Mouse (Mus musculus) CD4-positive helper T cell, adult 2 months (primary cell): ENCODE results near the gene Acsl5.

ENCODE experiments used
- DNase-seq: peaks from one replicate; pipeline ENCODE4 v3.0.0-alpha.2; 2012; ENCODE audit warnings: low read depth, missing footprints, low spot score

The Acsl5 gene

DNA sequence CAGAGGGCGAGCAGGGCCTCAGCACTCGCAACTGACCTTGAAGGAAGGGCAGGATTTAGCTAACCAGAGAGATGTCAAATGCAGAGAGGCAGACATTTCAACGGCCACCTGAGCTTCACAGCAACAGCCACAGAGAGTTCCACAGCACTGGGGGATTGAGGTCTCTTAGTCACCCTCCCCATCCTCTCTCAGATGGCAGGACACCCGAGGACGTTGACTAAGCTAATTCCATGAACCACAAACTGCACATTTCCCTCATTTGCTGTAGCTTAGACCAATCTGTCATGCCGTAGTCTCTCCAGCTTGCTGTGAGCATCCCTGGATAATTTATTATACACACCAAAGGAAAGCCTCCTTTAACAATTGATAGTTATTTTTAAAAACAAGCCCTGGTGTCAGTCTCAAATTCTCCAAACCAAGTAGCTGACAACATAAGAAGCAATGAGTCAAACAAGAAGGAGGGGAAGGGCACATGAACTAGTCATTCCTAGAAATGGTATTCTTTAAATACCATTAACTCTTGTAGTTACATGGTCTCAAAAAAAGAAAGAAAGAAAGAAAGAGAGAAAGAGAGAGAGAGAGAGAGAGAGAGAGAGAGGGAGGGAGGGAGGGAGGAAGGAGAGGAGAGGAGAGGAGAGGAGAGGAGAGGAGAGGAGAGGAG lies 11.8 kb upstream of the Acsl5 start:
- DNase-seq, result no peak

DNA sequence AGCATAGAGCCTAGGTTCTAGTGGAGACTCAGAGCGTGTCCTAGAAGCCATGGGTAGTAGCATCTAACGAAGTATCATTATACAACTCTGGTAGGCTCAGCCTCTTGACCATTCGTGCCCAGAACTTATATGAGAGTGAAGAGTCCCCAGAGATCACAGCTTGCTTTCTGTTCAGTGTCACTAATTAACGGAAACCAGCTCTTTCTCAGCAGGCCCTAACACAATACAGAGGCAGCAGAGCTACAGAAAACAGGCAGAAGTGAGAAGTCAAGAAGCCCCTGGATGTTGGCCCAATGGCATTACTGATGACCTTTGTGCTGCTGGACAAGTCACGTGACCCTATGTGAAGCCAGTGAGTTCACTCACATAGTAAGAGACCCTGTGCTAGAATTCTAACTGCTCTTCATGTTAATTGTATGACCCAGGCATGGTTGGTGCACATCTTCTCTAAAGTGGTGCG lies 10.5 kb upstream of the Acsl5 start, which contains the start of gene Gucy2g:
Gucy2g (minus strand) TSS at position 51 of the 460 bp plus-strand sequence.
- no peak for DNase-seq

GRCm38 (mm10) chr19:55244791-55245231 lies 6.9 kb upstream of the Acsl5 start:
- DNase-seq, result no peak

- DNase-seq, result no peak
Observed at GRCm38 (mm10) chr19:55247563-55247962, 4.2 kb upstream of the Acsl5 start.

GRCm38 (mm10) chr19:55247991-55248520 lies 3.7 kb upstream of the Acsl5 start:
- DNase-seq, result no peak

DNA sequence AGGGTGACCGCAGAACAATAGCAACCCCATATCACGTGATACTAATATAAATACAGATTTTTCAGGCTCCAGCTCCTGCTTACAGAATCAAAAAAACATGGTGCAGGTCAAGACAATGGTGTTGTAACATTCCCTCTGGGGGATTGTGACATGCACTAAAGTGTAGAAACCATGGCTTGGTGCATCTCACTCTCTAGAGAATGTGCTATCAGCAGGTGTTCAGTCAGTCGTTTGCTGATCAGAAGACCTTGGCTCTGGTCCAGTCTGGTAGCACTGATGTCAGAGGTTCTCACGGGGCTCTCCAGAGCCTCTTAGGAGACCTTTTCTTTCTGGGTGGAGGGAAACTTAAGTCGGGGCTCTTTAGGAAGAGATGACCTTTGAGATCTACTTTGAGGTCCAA lies 1.3 kb upstream of the Acsl5 start:
- no peak for DNase-seq

DNA sequence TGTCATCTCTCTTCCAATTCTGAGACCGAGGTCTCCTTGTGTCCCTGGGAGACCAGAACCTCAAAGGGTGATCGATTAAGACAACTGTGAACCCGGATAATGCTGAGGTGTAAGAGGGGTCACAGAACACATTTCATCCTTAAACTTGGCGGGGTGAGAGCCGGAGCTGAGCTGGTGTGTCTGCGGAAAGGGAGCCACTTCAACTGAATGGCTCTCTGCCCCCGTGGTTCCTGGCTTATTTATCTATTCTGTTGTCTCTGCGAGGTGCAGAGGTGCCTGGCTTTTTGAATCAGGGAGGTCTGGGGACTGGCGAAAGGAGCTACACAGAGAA lies 1.5 kb downstream of the Acsl5 start:
- no peak for DNase-seq

- peak; percentile 81 for DNase-seq
Observed at GRCm38 (mm10) chr19:55253570-55254441, 2.1 kb downstream of the Acsl5 start.

DNA sequence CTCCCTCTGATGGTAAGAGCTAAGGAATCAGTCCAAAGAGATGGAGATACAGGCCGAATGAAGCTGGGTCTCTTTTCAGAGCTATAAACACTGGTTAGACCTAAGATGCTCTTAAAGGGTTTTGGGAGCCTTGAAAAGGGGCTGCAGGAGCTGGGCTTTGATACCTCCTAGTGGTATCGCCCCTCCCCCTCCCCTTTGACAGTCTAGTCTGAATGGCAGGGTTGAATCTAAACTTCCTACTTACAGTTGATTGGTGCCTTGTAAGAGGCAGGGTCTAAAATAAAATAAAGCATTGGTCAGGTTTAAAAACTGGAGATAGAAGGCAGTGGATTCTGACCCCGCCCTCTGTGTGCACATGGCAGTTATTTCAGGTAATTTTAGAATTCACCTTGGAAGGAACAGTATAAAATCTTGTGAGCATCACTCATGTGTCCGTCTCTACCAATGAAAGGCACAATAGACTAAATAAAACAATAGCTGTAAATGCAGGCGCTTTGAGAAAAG lies 2.8 kb downstream of the Acsl5 start:
- peak; percentile 75 for DNase-seq

DNA sequence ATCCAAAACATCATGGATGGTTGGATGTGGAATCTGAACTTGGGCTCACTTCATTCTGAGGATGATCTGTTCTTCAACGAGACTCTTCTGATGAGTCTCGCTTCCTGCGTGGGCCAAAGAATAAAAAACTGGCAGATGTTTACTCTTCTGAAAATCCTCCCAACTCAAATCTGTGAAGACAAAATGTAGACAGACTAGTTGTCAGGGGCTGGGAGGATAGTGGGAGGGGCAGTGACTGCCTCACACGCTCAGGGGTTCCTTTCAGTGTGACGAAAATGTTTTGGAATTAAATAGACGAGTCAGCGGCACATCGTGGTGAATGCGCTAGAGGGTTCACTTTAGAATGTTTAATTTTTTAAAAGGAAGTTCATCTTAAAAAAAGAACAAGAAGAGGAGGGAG lies 4.4 kb downstream of the Acsl5 start:
- peak; percentile 24 for DNase-seq

GRCm38 (mm10) chr19:55257656-55258375 lies 6.1 kb downstream of the Acsl5 start:
- no peak for DNase-seq

DNA sequence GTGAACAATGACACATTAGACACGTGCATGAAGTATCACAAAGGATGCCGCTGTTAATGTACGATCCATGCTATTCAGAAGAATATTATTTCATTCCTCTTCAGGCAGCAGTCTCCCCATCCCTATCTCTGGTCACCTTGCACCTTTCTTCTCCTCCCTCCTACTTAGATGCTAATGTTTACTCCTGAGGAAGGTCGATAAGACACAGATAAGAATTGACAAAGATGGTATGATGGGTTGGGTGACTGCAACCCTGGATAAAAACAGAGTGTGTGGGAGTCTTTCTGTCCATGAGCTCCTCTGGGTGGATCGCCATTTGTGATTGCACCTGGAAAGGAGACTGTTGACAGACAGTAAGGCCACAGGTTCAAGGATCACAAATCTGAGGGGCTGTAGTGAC lies 6.8 kb downstream of the Acsl5 start:
- DNase-seq, result no peak

- DNase-seq, result peak; percentile 32
Observed at GRCm38 (mm10) chr19:55260389-55261184, 8.8 kb downstream of the Acsl5 start.

DNA sequence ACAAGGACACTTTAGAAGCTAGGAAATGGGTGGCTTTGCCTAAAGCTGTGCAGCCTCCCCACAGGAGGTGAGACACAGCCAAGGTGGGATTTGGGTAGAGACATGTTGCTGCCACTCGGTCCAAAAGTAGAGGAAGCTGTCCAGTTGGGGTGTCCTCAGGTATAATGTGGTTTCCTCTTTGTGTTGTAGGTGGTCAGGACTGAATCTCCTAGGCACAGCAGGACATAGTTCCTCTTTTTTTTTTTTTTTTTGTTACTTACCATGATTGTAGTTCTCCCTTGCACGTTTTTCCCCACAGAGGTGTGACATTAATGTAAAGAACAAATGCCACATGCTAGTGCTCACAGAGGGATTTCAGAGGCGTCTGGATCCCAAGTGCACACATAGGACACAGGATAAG lies 13.5 kb downstream of the Acsl5 start:
- DNase-seq, result no peak

GRCm38 (mm10) chr19:55266786-55267185 lies 15.0 kb downstream of the Acsl5 start:
- no peak for DNase-seq

- no peak for DNase-seq
Observed at GRCm38 (mm10) chr19:55268150-55268549, 16.4 kb downstream of the Acsl5 start.

- no peak for DNase-seq
Observed at GRCm38 (mm10) chr19:55269051-55269450, 17.3 kb downstream of the Acsl5 start.

GRCm38 (mm10) chr19:55271448-55271847 lies 19.7 kb downstream of the Acsl5 start:
- no peak for DNase-seq

DNA sequence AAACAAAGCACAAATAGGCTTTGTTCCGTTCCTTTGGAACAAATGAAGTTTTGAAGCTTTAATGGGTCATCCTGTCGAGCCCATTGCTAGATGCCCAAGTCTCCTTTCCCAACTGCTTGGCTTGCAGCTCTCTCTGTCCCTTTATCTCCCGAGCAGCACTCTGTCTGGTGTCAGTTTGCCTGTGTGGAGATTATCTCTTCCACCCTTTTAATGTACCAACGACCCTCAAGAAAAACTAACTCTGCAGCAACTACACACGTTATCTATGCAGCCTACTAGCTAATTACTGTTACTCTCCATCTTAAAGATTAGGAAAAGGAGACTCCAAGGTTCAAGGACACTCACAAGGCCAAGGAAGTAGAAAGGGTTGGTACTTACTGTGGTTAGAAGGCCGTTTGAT lies 21.6 kb downstream of the Acsl5 start:
- no peak for DNase-seq

DNA sequence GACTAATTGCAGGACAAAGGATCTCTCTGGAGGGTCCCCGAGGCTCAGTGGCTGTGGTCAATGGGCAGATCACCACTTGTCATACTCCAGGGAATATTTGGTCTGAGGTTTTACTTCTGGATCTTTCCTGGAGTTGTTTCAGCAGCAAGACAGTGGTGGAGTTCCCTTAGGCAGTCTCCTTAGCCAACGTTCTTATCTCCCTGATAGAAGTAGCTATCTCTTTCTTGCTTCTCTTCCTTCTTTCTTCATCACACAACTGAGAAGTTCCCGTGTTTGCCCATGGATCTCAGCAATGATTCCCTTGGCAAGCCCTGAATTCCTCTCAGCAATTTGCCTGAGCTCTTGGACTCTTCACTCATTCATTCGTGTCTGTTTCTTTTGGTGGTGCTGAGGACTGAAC lies 24.4 kb downstream of the Acsl5 start:
- no peak for DNase-seq

- DNase-seq, result no peak
Observed at GRCm38 (mm10) chr19:55276770-55277169, 25.0 kb downstream of the Acsl5 start.
